Mouse (Mus musculus): ENCODE results near the gene Plekhh2. TPM values are rescaled to one million over a fixed set of nuclear protein-coding genes. Genes with fewer than 3 reads are reported as not detected.
A peak's percentile ranks its signal among the peaks of the same experiment; 100 is the strongest.

Gene Plekhh2
- 3.2 and 3.4 TPM in 2 replicates for polyA plus RNA-seq (2012; rRNA removed)

GRCm38 (mm10) chr17:84511682-84512515 is at the start of gene Plekhh2:
Gene Plekhh2, plus strand, starts transcription at chr17:84511895.
- Histone ChIP-seq H3K27ac (ENCODE audit: insufficient read depth, low read depth, low read length) (peak within 1 kb of the TSS; percentile 37; the same call in 1 of the 2 replicates), H3K27me3 (replicated peaks; ENCODE audit: control insufficient read depth, insufficient read depth, low read length) (no peaks in the 10 kb centered on the region), H3K4me3 (ENCODE audit: insufficient read depth, low read depth, low read length) (peak within 1 kb of the TSS; percentile 62), H3K36me3 (ENCODE audit: control insufficient read depth, insufficient read depth, low read length) (no peaks in the 10 kb centered on the region), H3K4me1 (ENCODE audit: control insufficient read depth, insufficient read depth, low read length) (peaks cover 4% of the 10 kb centered on the region; the same call in 1 of the 2 replicates)
- WGBS, result under 1% methylated on average over 76 of the region's 79 CpGs
- peak; percentile 85 for DNase-seq
- no peak for TF ChIP-seq CTCF (conservative IDR thresholded peaks at IDR 0.05; ENCODE audit: insufficient read depth, insufficient read length, low read depth, low read length)

- no peaks in the 10 kb centered on the region for H3K36me3 ChIP-seq (ENCODE audit: control insufficient read depth, insufficient read depth, low read length)
- H3K4me1 ChIP-seq (ENCODE audit: control insufficient read depth, insufficient read depth, low read length), result peaks cover 3% of the 10 kb centered on the region; the same call in 1 of the 2 replicates
- under 1% methylated on average over 67 of the region's 67 CpGs for WGBS
- TF ChIP-seq POLR2A (IDR thresholded peaks at IDR 0.05; ENCODE audit: low read depth, low read length), result no peak
- TF ChIP-seq CTCF (conservative IDR thresholded peaks at IDR 0.05; ENCODE audit: insufficient read depth, insufficient read length, low read depth, low read length), result no peak
- peak; percentile 98 for DNase-seq
- no peaks in the 10 kb centered on the region for H3K27me3 ChIP-seq (replicated peaks; ENCODE audit: control insufficient read depth, insufficient read depth, low read length)
- H3K4me3 ChIP-seq (ENCODE audit: insufficient read depth, low read depth, low read length), result peak within 1 kb of the TSS; percentile 89
- H3K27ac ChIP-seq (ENCODE audit: insufficient read depth, low read depth, low read length), result peak within 1 kb of the TSS; percentile 41
Measured at GRCm38 (mm10) chr17:84465753-84466608, 45.7 kb upstream of the Plekhh2 start, which contains the start of gene Thada. Gene Thada, minus strand, starts transcription at chr17:84466205.

- Histone ChIP-seq H3K27ac (ENCODE audit: insufficient read depth, low read depth, low read length) (no peak overlapping the region), H3K4me3 (ENCODE audit: insufficient read depth, low read depth, low read length) (no peak overlapping the region), H3K36me3 (ENCODE audit: control insufficient read depth, insufficient read depth, low read length) (no peaks in the 10 kb centered on the region), H3K4me1 (ENCODE audit: control insufficient read depth, insufficient read depth, low read length) (no peaks in the 10 kb centered on the region), H3K27me3 (replicated peaks; ENCODE audit: control insufficient read depth, insufficient read depth, low read length) (no peaks in the 10 kb centered on the region)
- TF ChIP-seq CTCF (conservative IDR thresholded peaks at IDR 0.05; ENCODE audit: insufficient read depth, insufficient read length, low read depth, low read length) (no peak), POLR2A (IDR thresholded peaks at IDR 0.05; ENCODE audit: low read depth, low read length) (no peak)
- 47% methylated on average over 4 of the region's 4 CpGs for WGBS
- peak; percentile 16 for DNase-seq
Measured at GRCm38 (mm10) chr17:84474312-84474711, 37.4 kb upstream of the Plekhh2 start.

GRCm38 (mm10) chr17:84477176-84477575 is 34.5 kb upstream of the Plekhh2 start:
- H3K4me1 ChIP-seq (ENCODE audit: control insufficient read depth, insufficient read depth, low read length), result no peaks in the 10 kb centered on the region
- H3K27ac ChIP-seq (ENCODE audit: insufficient read depth, low read depth, low read length), result no peak overlapping the region
- WGBS, result 87% methylated on average over 5 of the region's 5 CpGs
- no peaks in the 10 kb centered on the region for H3K27me3 ChIP-seq (replicated peaks; ENCODE audit: control insufficient read depth, insufficient read depth, low read length)
- DNase-seq, result no peak
- H3K36me3 ChIP-seq (ENCODE audit: control insufficient read depth, insufficient read depth, low read length), result no peaks in the 10 kb centered on the region
- TF ChIP-seq CTCF (conservative IDR thresholded peaks at IDR 0.05; ENCODE audit: insufficient read depth, insufficient read length, low read depth, low read length) (no peak), POLR2A (IDR thresholded peaks at IDR 0.05; ENCODE audit: low read depth, low read length) (no peak)
- no peak overlapping the region for H3K4me3 ChIP-seq (ENCODE audit: insufficient read depth, low read depth, low read length)

GRCm38 (mm10) chr17:84478276-84478675 is 33.4 kb upstream of the Plekhh2 start:
- Histone ChIP-seq H3K27ac (ENCODE audit: insufficient read depth, low read depth, low read length) (no peak overlapping the region), H3K27me3 (replicated peaks; ENCODE audit: control insufficient read depth, insufficient read depth, low read length) (no peaks in the 10 kb centered on the region), H3K36me3 (ENCODE audit: control insufficient read depth, insufficient read depth, low read length) (no peaks in the 10 kb centered on the region), H3K4me1 (ENCODE audit: control insufficient read depth, insufficient read depth, low read length) (no peaks in the 10 kb centered on the region), H3K4me3 (ENCODE audit: insufficient read depth, low read depth, low read length) (no peak overlapping the region)
- DNase-seq, result no peak
- TF ChIP-seq POLR2A (IDR thresholded peaks at IDR 0.05; ENCODE audit: low read depth, low read length), result no peak
- TF ChIP-seq CTCF (conservative IDR thresholded peaks at IDR 0.05; ENCODE audit: insufficient read depth, insufficient read length, low read depth, low read length), result no peak
- 85% methylated on average over 4 of the region's 4 CpGs for WGBS

GRCm38 (mm10) chr17:84480464-84481355 is 31.0 kb upstream of the Plekhh2 start:
- DNase-seq, result peak; percentile 60
- 50% methylated on average over 15 of the region's 15 CpGs for WGBS

More at GRCm38 (mm10) chr17:84480464-84481355, 31.0 kb upstream of the Plekhh2 start:
- H3K4me3 ChIP-seq (ENCODE audit: insufficient read depth, low read depth, low read length), result no peak overlapping the region
- H3K4me1 ChIP-seq (ENCODE audit: control insufficient read depth, insufficient read depth, low read length), result no peaks in the 10 kb centered on the region
- H3K27me3 ChIP-seq (replicated peaks; ENCODE audit: control insufficient read depth, insufficient read depth, low read length), result no peaks in the 10 kb centered on the region
- H3K36me3 ChIP-seq (ENCODE audit: control insufficient read depth, insufficient read depth, low read length), result no peaks in the 10 kb centered on the region
- H3K27ac ChIP-seq (ENCODE audit: insufficient read depth, low read depth, low read length), result no peak overlapping the region
- TF ChIP-seq CTCF (conservative IDR thresholded peaks at IDR 0.05; ENCODE audit: insufficient read depth, insufficient read length, low read depth, low read length), result peak; percentile 60
- TF ChIP-seq POLR2A (IDR thresholded peaks at IDR 0.05; ENCODE audit: low read depth, low read length), result no peak
